Mouse (Mus musculus) c-Kit-negative CD71-positive TER-119-positive erythroid progenitor cells, embryonic 14.5 days (primary cell): ENCODE measurements around the gene Fig4.
A peak's percentile ranks its signal among the peaks of the same experiment; 100 is the strongest.

Source experiments
- DNase-seq: peaks from one replicate; pipeline ENCODE4 v3.0.0-alpha.2; 2013; ENCODE audit warnings: low read depth, low spot score

Fig4 gene

DNA sequence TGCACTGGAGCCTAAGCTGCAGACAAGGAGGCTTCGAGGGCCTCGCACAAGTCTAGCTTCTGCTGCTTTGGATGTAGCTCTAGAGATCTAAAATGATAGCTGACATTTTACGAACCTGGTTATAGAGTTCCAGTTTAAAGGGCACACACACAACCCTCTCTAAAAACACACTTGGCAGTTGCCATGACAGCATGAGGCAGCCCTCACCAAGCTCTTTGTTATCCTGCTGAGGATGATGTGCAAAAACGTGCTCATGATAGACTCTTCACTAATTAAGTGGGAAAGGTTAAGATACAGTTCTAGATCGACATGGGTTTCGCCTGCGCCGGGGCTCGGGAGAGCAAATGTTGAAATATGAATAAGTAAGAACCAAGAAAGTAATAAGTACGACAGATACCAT lies 84.2 kb downstream of the Fig4 start:
- DNase-seq: no peak

- no peak for DNase-seq
Observed at GRCm38 (mm10) chr10:41214083-41214482, 89.0 kb downstream of the Fig4 start.

DNA sequence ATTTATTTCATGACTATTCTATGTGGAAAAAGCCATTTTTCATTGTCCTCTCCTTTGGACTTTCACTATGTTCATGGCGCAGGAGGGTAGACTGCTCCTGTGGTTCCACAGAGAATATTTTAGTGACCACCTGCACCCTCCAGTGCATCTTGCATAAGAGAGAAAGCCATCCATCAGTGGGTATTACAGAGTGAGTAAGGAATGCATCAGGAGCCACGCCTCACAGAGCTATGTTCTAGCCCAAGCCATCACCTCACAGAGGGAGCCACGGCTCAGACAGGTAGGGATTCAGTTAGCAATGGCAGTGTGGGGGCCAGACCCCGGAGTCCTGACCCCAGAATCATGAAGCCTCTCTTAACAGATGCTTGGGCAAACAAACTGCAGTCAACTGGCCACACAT lies 93.5 kb downstream of the Fig4 start:
- DNase-seq: no peak

DNA sequence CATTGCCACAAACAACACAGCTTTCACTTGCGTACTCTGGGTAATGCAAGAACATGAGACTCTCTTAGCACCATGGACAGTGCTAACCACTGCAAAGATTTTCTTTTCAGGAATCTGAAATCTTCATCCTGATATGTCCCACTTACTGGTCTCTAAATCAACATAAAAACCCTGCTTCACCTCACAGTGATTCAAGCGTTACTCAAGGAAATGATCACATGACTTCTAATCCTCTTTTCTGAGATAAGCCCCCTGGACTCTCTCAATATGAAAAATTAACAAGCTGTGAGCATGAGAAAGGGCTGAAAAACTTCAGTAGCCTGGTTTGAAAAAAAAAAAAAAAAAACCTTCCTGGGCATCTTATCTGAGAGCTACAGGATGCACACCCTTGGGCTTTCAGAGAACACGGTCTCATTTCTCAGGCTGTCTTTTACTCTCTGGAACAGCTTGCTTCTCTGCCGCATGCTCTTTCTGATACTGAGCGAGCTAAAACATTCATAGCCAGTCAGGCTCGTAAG lies 94.1 kb downstream of the Fig4 start:
- DNase-seq: peak; percentile 88

- peak; percentile 78 for DNase-seq
Observed at GRCm38 (mm10) chr10:41205647-41206046, 97.4 kb downstream of the Fig4 start.

DNA sequence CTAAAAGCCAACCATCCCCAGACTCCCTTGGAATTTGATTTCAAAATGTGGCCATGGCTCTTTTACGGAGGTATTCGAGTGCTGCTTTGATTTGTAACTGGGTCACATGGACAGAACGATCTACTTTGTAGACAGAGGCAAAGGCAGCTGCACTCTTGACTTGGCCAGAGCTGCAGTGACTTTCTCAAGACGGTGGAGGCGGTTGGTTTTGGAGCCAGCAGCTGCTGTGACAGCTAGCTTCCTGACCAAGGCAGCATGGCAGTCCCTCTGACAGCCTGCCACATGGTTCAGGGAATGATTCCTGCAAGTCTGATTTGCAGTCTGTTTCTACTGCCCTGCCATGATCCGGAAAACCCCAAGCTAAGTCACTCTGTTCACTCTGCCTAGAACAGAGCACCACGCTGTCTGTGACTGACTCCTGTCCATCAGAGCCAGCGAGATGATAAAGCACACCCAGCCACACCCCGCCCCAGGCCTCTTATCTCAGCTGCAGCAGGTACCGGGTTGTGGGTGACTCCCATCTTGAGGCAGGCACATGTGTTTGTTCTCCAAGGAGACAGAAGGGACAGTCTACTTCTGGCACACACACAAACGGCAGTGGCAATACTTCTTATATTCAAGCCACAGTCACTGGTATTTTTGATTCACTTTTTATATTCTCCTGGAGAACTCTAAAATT lies 98.3 kb downstream of the Fig4 start:
- DNase-seq: peak; percentile 95

DNA sequence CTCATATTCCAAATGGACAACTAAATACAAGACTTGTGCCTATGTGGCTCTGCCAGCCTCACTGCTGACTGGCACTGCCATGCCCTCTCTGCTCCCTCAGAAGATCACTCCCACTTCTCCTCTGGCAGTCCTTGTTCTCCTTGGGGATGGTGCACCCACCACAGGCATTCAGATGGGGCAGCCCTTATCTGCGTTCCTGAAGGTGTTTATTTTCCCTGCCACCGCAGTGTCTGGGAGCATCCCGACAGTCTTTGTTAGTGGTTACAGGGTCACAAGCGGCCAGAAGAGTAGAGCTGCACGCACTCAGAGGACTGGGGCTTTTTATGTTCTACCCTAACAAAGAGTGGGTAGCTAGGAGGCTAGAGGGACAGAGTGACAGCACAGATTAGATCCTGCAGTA lies 98.9 kb downstream of the Fig4 start:
- DNase-seq: no peak

GRCm38 (mm10) chr10:41198719-41199118 lies 104.3 kb downstream of the Fig4 start:
- DNase-seq: no peak

- no peak for DNase-seq
Observed at GRCm38 (mm10) chr10:41197788-41198187, 105.3 kb downstream of the Fig4 start.

DNA sequence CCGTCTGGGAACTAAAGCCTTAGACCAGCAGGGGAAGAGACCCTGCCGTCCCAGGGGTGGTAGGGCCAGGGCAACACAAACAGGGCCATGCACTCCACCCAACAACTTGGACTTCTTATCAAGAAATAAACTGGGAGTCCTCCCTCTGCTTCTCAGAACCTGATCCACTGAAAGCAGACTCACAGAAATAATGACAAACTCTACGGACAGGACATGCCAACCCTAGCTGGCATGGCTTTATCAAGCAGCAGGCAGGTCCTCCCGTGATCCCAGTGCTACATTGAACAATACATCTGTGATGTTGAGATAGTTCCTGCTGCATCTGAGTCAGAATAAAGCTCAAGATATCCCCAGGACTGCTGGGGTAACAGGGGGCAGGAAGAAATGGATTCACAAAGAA lies 106.8 kb downstream of the Fig4 start:
- peak; percentile 69 for DNase-seq

GRCm38 (mm10) chr10:41189392-41189791 lies 113.7 kb downstream of the Fig4 start:
- peak; percentile 67 for DNase-seq

DNA sequence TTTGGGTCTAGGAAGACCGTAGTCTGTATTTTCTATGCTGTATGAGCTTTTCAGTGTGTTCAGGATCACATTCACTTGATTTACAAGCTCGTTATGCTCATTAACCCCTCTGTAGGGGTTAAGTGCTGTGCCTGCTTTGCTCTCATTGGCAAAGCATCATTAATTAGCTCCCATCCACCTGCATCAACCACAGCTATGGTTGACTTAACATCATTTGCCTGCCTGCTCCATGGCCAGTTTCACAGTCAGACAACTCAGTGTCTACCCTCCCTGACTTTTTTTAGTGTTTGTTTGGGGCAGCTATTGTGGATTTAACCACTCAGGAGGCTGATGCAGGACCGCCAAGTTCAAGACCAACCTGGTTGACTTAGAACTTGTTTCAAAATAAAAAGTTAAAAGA lies 119.1 kb downstream of the Fig4 start:
- no peak for DNase-seq

GRCm38 (mm10) chr10:41182644-41183043 lies 120.4 kb downstream of the Fig4 start:
- no peak for DNase-seq

- DNase-seq: no peak
Observed at GRCm38 (mm10) chr10:41166141-41166540, 136.9 kb downstream of the Fig4 start.

GRCm38 (mm10) chr10:41163108-41163507 lies 140.0 kb downstream of the Fig4 start:
- no peak for DNase-seq

DNA sequence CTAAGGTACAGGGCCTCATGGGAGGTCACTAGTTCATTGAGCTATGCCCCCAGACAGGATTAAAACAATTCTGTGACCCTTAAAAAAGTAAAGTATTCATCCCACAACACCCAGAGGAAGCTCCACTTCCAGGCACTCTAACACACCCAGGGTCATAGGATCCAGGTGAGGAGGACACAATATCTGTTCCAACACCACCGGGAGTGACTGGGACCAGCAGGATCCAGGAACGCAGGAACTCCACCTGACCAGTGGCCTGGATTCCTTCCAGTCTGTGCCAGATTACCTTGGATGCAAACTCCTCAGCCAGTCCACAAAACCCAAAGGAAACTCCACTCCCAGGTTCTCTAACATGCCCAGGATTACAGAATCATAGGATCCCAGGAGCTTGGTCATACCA lies 145.8 kb downstream of the Fig4 start:
- no peak for DNase-seq

DNA sequence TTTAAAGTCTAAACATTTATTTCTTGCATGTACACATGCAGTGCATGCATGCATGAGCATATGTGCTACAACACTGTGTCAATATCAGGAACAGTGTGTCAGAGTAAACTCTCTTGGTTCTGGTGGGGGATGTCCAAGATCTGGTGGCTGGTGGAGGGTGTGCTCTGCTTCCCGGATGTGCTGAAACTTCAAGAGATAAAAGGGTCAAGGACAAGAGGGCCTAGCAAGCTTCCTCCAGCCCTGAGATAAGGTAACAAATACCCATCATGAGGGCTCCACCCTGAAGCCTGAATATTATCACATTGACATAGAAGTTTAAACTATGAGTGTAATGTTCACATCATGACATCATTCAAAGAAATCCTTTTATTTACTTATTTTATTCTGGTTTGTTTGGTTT lies 146.4 kb downstream of the Fig4 start:
- DNase-seq: no peak

GRCm38 (mm10) chr10:41153229-41153750 lies 149.8 kb downstream of the Fig4 start:
- DNase-seq: peak; percentile 21

GRCm38 (mm10) chr10:41151901-41152300 lies 151.2 kb downstream of the Fig4 start:
- no peak for DNase-seq

DNA sequence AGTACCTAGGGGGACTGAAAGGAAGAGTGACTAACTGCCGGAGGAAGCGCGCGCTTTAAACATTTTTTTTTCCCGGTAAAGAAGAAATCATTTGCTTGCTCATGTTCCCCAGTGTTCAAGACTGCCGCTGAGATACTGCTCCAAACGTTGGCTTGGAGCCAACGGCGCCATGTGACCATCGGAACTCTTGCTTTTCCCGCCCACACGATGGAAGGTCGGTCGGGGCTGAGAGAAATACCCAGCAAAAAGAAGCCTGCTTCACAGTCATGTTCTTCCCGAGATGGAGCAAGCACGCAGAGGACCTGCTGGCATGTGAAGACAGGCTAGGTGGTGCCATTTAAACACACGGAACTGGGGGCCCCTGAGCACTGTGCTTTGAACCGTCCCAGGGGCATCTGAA lies 151.6 kb downstream of the Fig4 start:
- no peak for DNase-seq

- DNase-seq: no peak
Observed at GRCm38 (mm10) chr10:41151021-41151420, 152.0 kb downstream of the Fig4 start.

DNA sequence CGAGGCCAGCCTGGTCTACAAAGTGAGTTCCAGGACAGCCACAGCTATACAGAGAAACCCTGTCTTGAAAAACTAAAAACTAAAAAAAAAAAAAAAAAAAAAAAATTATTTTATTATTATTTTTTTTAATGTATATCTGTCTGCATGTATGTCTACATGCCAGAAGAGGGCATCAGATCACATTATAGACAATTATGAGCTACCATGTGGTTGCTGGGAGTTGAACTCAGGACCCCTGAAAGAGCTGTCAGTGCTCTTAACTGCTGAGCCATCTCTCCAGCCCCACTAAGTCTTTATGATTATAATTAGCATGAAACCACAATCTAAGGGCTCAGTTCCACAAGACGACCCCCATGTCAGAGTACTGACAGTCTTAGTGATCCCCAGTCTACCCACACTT lies 152.6 kb downstream of the Fig4 start:
- no peak for DNase-seq

DNA sequence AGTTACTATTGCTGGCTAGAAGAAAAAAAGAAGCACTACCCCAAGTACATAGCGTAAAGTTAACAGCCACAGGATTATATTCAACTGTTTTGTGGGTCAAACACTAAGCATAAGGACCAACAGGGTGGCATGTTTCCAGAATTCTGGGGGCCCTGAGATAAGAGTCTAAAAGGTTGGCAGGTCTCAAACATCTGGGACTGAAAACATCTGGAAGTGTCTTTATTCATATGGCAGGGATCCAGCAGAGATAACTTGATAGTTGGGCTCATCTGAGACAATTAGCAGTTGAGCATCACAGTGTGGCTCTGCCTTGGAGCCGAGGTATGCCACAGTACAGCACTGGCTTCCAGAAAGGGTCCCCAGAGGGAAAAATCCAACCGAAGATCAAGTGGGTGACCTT lies 153.8 kb downstream of the Fig4 start:
- DNase-seq: no peak

GRCm38 (mm10) chr10:41146141-41146540 lies 156.9 kb downstream of the Fig4 start:
- no peak for DNase-seq
